Mouse (Mus musculus) hindbrain, embryonic 11.5 days (tissue): ENCODE measurements at regions not wholly inside any gene's neighbourhood (a gene's known extent, or its start where the extent isn't known, plus 50 kb on each side); places are given as distances from the start of the nearest gene placed in this dataset.

Experiments
- ATAC-seq: fragments of 200-750 bp; cut with Nextera tagmentation; 2 replicates; pipeline ENCODE4 v1.8.0; 2017; ENCODE audit warnings: mild to moderate bottlenecking, moderate TSS enrichment, moderate library complexity; ENCODE audit not compliant: low FRiP score
- DNase-seq: peaks from one replicate; pipeline ENCODE4 v3.0.0-alpha.2; 2015; ENCODE audit warnings: low spot score
- H3K27ac ChIP-seq: fragments of 300-500 bp; sonication (generic); 2 replicates; pipeline ENCODE4 v1.5.1; 2014; ENCODE audit warnings: mild to moderate bottlenecking, low read depth, low read length
- H3K27me3 ChIP-seq: fragments of 300-500 bp; sonication (generic); 2 replicates; pipeline ENCODE4 v1.6.1; 2014; ENCODE audit warnings: mild to moderate bottlenecking, low read length, moderate library complexity, mixed read lengths; ENCODE audit not compliant: control insufficient read depth, insufficient read depth
- H3K36me3 ChIP-seq: fragments of 300-500 bp; sonication (generic); 2 replicates; pipeline ENCODE4 v1.6.1; 2014; ENCODE audit warnings: mild to moderate bottlenecking, low read length, moderate library complexity, mixed read lengths; ENCODE audit not compliant: control insufficient read depth, insufficient read depth
- H3K4me1 ChIP-seq: fragments of 300-500 bp; sonication (generic); replicated peaks from 2 replicates; pipeline ENCODE4 v1.6.1; 2014; ENCODE audit warnings: low read length, mixed read lengths; ENCODE audit not compliant: control insufficient read depth, insufficient read depth
- H3K4me2 ChIP-seq: fragments of 300-500 bp; sonication (generic); replicated peaks from 2 replicates; pipeline ENCODE4 v1.6.1; 2014; ENCODE audit warnings: mild to moderate bottlenecking, low read depth, low read length
- H3K4me3 ChIP-seq: fragments of 300-500 bp; sonication (generic); 2 replicates; pipeline ENCODE4 v1.5.1; 2014; ENCODE audit warnings: low read depth, low read length
- H3K9ac ChIP-seq: fragments of 300-500 bp; sonication (generic); 2 replicates; pipeline ENCODE4 v1.6.1; 2014; ENCODE audit warnings: low read depth, low read length
- H3K9me3 ChIP-seq: fragments of 300-500 bp; sonication (generic); 2 replicates; pipeline ENCODE4 v1.6.1; 2016; ENCODE audit warnings: low read length; ENCODE audit not compliant: control insufficient read depth
- WGBS: fragments of 180-500 bp; shearing (Covaris S2); extraction: QIAGEN DNeasy Blood & Tissue Kit; methylation state at CpG from one replicate; pipeline ENCODE4 v1.1.7; 2014; 5-methylcytosine and 5-hydroxymethylcytosine counted together

GRCm38 (mm10) chr12:27465499-27466150 lies 123.3 kb upstream of the Sox11 start:
- no peaks in the 10 kb centered on the region for H3K27me3 ChIP-seq
- H3K4me2 ChIP-seq = no peak overlapping the region
- H3K27ac ChIP-seq = no peak overlapping the region
- H3K9ac ChIP-seq = no peak overlapping the region
- H3K36me3 ChIP-seq = no peaks in the 10 kb centered on the region
- no peaks in the 10 kb centered on the region for H3K9me3 ChIP-seq
- DNase-seq (no peak), ATAC-seq (no peak)
- WGBS = 68% methylated on average over 3 of the region's 3 CpGs
- no peak overlapping the region for H3K4me3 ChIP-seq
- no peaks in the 10 kb centered on the region for H3K4me1 ChIP-seq

- Histone ChIP-seq H3K9ac (no peak overlapping the region), H3K9me3 (no peaks in the 10 kb centered on the region), H3K4me3 (no peak overlapping the region), H3K4me2 (no peak overlapping the region), H3K27ac (no peak overlapping the region), H3K4me1 (no peaks in the 10 kb centered on the region), H3K27me3 (no peaks in the 10 kb centered on the region), H3K36me3 (no peaks in the 10 kb centered on the region)
- ATAC-seq (no peak), DNase-seq (no peak)
- 85% methylated on average over 4 of the region's 4 CpGs for WGBS
These were observed 116.3 kb upstream of the Sox11 start for GRCm38 (mm10) chr12:27458674-27459073.

- no peak for ATAC-seq
- no peak overlapping the region for H3K4me3 ChIP-seq
- no peaks in the 10 kb centered on the region for H3K36me3 ChIP-seq
- no peaks in the 10 kb centered on the region for H3K27me3 ChIP-seq
- H3K4me2 ChIP-seq = no peak overlapping the region
- no peaks in the 10 kb centered on the region for H3K4me1 ChIP-seq
- 51% methylated on average over 6 of the region's 6 CpGs for WGBS
- H3K9ac ChIP-seq = no peak overlapping the region
- DNase-seq = peak; percentile 4
- H3K27ac ChIP-seq = no peak overlapping the region
- no peaks in the 10 kb centered on the region for H3K9me3 ChIP-seq
These were observed 95.4 kb upstream of the Sox11 start for GRCm38 (mm10) chr12:27437661-27438345.

GRCm38 (mm10) chr12:27431338-27431737 lies 89.0 kb upstream of the Sox11 start:
- no peak overlapping the region for H3K4me3 ChIP-seq
- no peak overlapping the region for H3K4me2 ChIP-seq
- WGBS = 74% methylated on average over 2 of the region's 2 CpGs
- H3K27me3 ChIP-seq = no peaks in the 10 kb centered on the region
- H3K4me1 ChIP-seq = no peaks in the 10 kb centered on the region
- no peaks in the 10 kb centered on the region for H3K9me3 ChIP-seq
- ATAC-seq (no peak), DNase-seq (no peak)
- H3K36me3 ChIP-seq = no peaks in the 10 kb centered on the region
- H3K27ac ChIP-seq = no peak overlapping the region
- no peak overlapping the region for H3K9ac ChIP-seq

GRCm38 (mm10) chr12:27417387-27418009 lies 75.1 kb upstream of the Sox11 start:
- H3K4me1 ChIP-seq = no peaks in the 10 kb centered on the region
- H3K4me3 ChIP-seq = no peak overlapping the region
- no peak for DNase-seq
- 87% methylated on average over 8 of the region's 8 CpGs for WGBS
- no peaks in the 10 kb centered on the region for H3K36me3 ChIP-seq
- no peak overlapping the region for H3K27ac ChIP-seq
- H3K9me3 ChIP-seq = no peaks in the 10 kb centered on the region
- ATAC-seq = no peak
- no peak overlapping the region for H3K4me2 ChIP-seq
- H3K9ac ChIP-seq = no peak overlapping the region
- H3K27me3 ChIP-seq = no peaks in the 10 kb centered on the region

GRCm38 (mm10) chr12:27410555-27410954 lies 68.2 kb upstream of the Sox11 start:
- Histone ChIP-seq H3K9me3 (no peaks in the 10 kb centered on the region), H3K9ac (no peak overlapping the region), H3K4me3 (no peak overlapping the region), H3K4me1 (no peaks in the 10 kb centered on the region), H3K27ac (no peak overlapping the region), H3K4me2 (no peak overlapping the region), H3K27me3 (no peaks in the 10 kb centered on the region), H3K36me3 (no peaks in the 10 kb centered on the region)
- ATAC-seq (no peak), DNase-seq (no peak)
- 62% methylated on average over 4 of the region's 4 CpGs for WGBS

GRCm38 (mm10) chr12:27408440-27408839 lies 66.1 kb upstream of the Sox11 start:
- DNase-seq (no peak), ATAC-seq (no peak)
- no peak overlapping the region for H3K9ac ChIP-seq
- H3K4me3 ChIP-seq = no peak overlapping the region
- no peaks in the 10 kb centered on the region for H3K27me3 ChIP-seq
- WGBS = 77% methylated on average over 4 of the region's 4 CpGs
- no peaks in the 10 kb centered on the region for H3K9me3 ChIP-seq
- H3K4me1 ChIP-seq = no peaks in the 10 kb centered on the region
- H3K36me3 ChIP-seq = no peaks in the 10 kb centered on the region
- H3K4me2 ChIP-seq = no peak overlapping the region
- no peak overlapping the region for H3K27ac ChIP-seq

- H3K27me3 ChIP-seq = no peaks in the 10 kb centered on the region
- H3K9me3 ChIP-seq = no peaks in the 10 kb centered on the region
- WGBS = 88% methylated on average over 5 of the region's 5 CpGs
- ATAC-seq = no peak
- no peak for DNase-seq
- H3K4me3 ChIP-seq = no peak overlapping the region
- H3K4me2 ChIP-seq = no peak overlapping the region
- H3K27ac ChIP-seq = no peak overlapping the region
- H3K9ac ChIP-seq = no peak overlapping the region
- no peaks in the 10 kb centered on the region for H3K4me1 ChIP-seq
- no peaks in the 10 kb centered on the region for H3K36me3 ChIP-seq
These were observed 57.0 kb upstream of the Sox11 start for GRCm38 (mm10) chr12:27399392-27399791.
